Mouse (Mus musculus) liver, embryonic 18 days (tissue): ENCODE results near the gene Nkx2-2. TPM values are rescaled to one million over a fixed set of nuclear protein-coding genes. Genes with fewer than 3 reads are reported as not detected.

Source experiments
- polyA plus RNA-seq: library from polyadenylated mRNA; depleted of rRNA; stranded (reverse); fragments of >200 nt; gene quantifications from 2 replicates; pipeline ENCODE4 v1.2.3, GENCODE M21; 2012; rRNA removed

Nkx2-2 gene
- not detected in 2 replicates for polyA plus RNA-seq

GRCm38 (mm10) chr2:147193271-147194255 lies at the start of gene Nkx2-2:
Gene Nkx2-2 (minus strand): TSS chr2:147194243.

Other genes with a start within 250 kb of the Nkx2-2 start
- 15.3 and 16.1 TPM in 2 replicates for gene Xrn2, start 181.2 kb downstream of the Nkx2-2 start, polyA plus RNA-seq
- not detected in 2 replicates for gene Nkx2-4, start 108.8 kb downstream of the Nkx2-2 start, polyA plus RNA-seq
- gene Pax1, start 167.7 kb upstream of the Nkx2-2 start, polyA plus RNA-seq, result 0.01 and 0.05 TPM in 2 replicates